Mouse (Mus musculus) right cerebral cortex, adult 2 months (tissue): ENCODE measurements at regions not wholly inside any gene's neighbourhood (a gene's known extent, or its start where the extent isn't known, plus 50 kb on each side); places are given as distances from the start of the nearest gene placed in this dataset.

ENCODE experiments used
- DNase-seq, 2 experiments: peaks; one replicate each; pipeline ENCODE4 v3.0.0; 2021 to 2022; ENCODE audit warnings: low spot score in 2 of 2

GRCm38 (mm10) chr3:149170191-149170590 lies 179.8 kb upstream of the Adgrl2 start:
- DNase-seq: no peak

DNA sequence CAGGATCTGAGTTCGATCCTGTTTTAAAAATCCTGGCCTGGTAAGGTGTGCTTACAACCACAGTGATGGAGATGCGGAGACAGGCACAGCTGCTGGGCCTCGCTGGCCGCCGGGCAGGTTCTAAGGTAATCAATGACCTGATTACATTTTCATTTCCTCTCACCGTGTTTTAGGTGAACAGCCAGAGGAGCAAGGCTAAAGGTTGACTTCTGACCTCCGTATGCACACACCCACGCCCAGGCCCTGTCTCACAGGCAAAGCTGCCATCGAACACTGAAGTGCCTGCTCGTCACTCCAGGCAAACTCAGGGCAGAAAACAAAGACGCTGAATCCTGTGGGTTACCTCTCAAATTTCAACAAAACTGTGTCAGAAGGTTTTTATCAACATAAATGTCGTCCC lies 179.1 kb upstream of the Adgrl2 start:
- DNase-seq: no peak

- no peak for DNase-seq
These were observed 177.6 kb upstream of the Adgrl2 start for GRCm38 (mm10) chr3:149167997-149168396.

DNA sequence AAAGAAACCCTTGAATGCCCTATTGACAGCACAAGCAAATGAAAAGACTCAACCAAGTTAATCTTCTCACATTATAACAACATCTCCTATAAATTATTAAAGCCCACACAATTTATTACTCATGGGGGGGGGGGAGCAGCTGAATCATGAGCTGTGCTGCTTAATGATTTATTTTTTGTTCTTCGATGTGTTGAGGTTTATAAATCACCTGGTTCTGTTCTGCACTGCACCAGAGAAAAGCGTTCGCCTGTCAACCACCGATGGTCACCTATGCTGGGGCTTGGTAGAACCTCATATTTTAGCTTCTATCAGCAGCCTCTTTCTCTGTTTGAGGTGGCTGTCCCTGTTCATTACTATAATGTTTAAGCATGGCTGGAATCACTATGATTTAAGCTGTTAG lies 174.4 kb upstream of the Adgrl2 start:
- no peak for DNase-seq

- DNase-seq: no peak
These were observed 173.2 kb upstream of the Adgrl2 start for GRCm38 (mm10) chr3:149163591-149163990.

- DNase-seq: no peak
These were observed 170.5 kb upstream of the Adgrl2 start for GRCm38 (mm10) chr3:149160833-149161232.

GRCm38 (mm10) chr3:149157381-149157780 lies 167.0 kb upstream of the Adgrl2 start:
- no peak for DNase-seq

DNA sequence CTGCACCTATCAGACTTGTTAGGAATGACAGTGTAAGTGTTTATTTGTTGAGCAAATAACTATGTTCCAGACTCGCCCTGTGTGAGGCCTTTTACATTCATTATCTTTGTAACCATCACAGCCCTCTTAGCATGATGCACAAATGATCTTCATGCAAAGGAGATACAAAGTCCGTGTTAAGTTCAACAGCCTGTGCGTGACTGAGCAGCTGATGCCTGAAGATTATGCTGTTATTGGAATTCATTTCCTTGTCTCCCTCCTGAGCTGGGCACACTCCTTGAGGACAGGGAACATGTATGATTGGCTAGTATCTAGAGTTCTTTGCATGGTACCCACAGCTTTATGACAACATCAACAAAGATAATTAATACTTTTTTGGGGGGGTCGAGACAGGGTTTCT lies 162.0 kb upstream of the Adgrl2 start:
- DNase-seq: no peak

- DNase-seq: no peak
These were observed 160.4 kb upstream of the Adgrl2 start for GRCm38 (mm10) chr3:149150796-149151195.

GRCm38 (mm10) chr3:149148608-149149007 lies 158.3 kb upstream of the Adgrl2 start:
- no peak for DNase-seq

DNA sequence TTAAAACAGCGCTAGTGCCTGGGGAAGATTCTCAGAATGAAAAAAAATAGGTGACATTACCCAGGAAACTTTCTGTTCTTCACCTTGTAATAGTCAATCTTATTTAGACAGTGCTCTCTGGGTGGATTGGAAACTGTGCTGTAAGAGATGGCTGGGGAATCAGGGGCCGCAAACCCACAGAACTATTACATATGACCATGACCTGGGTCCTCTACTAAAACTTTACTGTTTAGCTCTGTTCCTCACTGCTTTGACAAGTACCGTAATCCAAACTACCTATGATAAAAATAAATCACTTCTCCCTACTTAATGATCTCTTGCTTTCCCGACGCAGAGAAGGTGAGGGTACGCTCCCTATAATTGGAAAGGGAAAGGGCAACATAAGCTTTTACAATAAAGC lies 157.6 kb upstream of the Adgrl2 start:
- DNase-seq: no peak

GRCm38 (mm10) chr3:149146673-149147072 lies 156.3 kb upstream of the Adgrl2 start:
- DNase-seq: no peak

GRCm38 (mm10) chr3:149140461-149140860 lies 150.1 kb upstream of the Adgrl2 start:
- no peak for DNase-seq

GRCm38 (mm10) chr3:149134028-149134938 lies 143.9 kb upstream of the Adgrl2 start:
- no peak for DNase-seq

DNA sequence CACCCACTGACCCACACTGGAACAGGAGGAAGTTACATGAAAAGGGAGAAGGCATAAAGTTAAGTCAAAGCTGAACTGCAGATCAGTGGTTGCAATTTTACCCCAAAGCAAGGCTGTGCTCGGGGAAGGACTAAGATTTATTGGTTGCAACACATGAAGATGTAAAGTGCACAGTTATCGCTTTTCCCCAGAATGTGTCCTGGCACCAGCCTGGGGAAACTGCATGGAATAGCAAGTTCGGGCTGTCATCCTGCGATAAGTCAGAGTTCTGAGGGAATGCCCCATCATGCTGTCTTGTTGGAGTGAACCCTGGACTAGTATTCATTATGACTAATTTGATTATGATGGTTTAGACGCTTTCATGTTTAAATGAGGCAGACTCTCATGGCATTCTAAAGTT lies 128.5 kb upstream of the Adgrl2 start:
- DNase-seq: no peak

- DNase-seq: no peak
These were observed 127.3 kb upstream of the Adgrl2 start for GRCm38 (mm10) chr3:149117684-149118056.

GRCm38 (mm10) chr3:149117018-149117683 lies 126.8 kb upstream of the Adgrl2 start:
- DNase-seq: no peak

DNA sequence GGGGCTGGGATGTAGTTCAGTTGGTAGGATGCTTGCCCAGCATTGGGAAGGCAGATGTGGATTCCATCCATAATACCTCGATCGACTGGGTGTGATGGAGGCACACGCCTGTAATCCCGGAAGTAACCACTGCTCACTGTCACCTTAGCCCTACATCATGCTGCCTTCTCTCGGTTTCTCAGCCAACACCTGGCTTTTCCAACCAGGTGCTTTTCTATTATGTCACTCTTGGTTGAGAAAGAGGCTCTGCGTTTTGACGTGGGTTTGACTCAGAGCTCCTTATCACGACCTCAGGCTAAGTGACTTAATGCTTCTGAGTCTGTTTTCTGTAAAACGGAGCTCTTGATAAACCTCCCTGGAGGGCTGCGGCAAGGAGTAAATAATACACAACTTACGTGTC lies 126.2 kb upstream of the Adgrl2 start:
- no peak for DNase-seq

DNA sequence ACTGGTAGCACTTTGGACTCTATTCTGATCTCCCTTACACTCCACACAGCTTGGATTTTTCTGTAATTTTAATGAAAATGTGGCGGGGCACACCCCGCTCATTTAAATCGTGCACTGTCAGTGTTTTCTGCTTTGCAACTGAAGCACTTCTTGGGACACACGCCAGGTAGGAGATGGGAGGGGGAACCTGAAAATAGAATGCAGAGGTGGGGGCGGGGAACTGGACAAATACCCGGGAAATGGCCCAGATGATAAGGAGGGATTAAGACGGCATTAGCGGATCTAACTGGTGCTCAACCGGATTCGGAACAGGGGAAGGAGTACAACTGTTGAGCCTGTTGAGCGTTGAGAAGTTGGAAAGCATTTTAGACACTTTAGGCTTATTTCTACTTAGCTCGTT lies 125.5 kb upstream of the Adgrl2 start:
- no peak for DNase-seq

GRCm38 (mm10) chr3:149112878-149113277 lies 122.5 kb upstream of the Adgrl2 start:
- DNase-seq: no peak

GRCm38 (mm10) chr3:149111529-149112439 lies 121.4 kb upstream of the Adgrl2 start:
- DNase-seq: no peak

- DNase-seq: no peak
These were observed 120.5 kb upstream of the Adgrl2 start for GRCm38 (mm10) chr3:149110831-149111230.
